Mouse (Mus musculus) monocyte, adult 59 days (primary cell): ENCODE measurements around the gene Phlda2. TPM values are rescaled to one million over a fixed set of nuclear protein-coding genes. Genes with fewer than 3 reads are reported as not detected.

Source experiments
- total RNA-seq, 2 experiments: library from RNA; stranded (reverse); gene quantifications; one replicate each; pipeline ENCODE4 v1.2.4; 2023

Gene Phlda2
- not detected for total RNA-seq

DNA sequence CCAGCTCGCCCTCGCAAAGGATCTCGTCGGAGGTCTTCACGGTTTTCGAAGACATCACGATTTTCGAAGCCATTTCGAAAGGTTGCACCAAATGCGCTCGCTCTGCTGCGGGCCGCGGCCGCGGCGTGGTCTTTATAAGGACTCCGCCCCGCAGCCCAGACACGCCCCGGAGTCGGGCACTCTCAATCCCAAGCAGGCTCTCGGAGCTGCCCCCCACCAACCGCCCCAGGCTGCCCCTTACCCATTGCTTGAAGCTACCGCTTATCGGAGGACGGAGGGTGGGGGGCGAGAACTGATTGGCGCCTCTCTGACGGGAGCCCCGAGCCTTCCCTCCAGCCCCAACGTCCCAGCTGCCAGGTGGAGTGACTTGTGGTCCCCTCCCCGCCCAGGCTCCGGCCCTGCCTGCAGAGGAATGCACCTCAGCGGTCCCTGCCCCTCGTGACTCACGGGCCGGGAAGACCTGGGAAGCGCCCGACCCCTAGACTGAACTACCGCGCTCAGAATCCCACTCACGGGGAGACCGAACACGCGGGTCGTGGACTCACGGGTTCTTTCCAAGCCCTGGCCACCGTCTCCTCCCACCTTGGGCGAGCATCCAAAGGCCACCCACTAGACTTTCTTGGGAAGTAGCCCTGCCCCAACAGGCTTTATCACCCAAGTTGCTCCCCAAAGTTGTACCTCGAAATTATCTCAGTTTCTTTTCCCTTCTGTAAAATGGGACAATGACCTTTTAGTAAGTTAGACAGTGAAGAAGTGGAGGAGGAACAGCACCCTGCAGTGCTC, at the start of gene Phlda2:
TSS of gene Phlda2 (minus strand) at position 733 of the 783 bp plus-strand sequence.

DNA sequence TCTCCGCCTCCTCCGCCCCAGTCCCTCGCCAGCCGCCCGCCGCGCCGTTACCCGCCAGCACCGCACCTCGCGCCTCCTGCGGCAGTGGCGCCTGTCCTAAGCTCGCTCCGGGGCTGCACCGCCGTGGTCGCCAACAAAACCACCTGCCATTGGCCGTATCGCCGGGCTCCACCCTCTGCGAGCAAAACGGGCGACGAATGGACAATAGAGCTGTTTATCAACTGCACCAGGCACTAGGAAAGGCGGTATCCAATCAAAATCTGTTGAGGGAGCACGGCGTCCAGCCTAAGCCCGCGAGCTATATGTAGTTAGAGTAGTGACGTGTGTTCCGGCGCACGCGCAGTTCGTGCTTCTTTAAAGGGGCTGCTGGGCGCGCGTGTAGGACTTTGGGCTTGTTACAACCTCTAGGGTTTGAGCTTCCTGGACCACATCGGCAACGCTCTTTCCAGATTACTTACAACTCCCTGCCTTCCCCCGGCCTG, 46.1 kb upstream of the Phlda2 start, which contains the start of gene Nap1l4:
TSS of gene Nap1l4 (minus strand) at position 131 of the 482 bp plus-strand sequence.

DNA sequence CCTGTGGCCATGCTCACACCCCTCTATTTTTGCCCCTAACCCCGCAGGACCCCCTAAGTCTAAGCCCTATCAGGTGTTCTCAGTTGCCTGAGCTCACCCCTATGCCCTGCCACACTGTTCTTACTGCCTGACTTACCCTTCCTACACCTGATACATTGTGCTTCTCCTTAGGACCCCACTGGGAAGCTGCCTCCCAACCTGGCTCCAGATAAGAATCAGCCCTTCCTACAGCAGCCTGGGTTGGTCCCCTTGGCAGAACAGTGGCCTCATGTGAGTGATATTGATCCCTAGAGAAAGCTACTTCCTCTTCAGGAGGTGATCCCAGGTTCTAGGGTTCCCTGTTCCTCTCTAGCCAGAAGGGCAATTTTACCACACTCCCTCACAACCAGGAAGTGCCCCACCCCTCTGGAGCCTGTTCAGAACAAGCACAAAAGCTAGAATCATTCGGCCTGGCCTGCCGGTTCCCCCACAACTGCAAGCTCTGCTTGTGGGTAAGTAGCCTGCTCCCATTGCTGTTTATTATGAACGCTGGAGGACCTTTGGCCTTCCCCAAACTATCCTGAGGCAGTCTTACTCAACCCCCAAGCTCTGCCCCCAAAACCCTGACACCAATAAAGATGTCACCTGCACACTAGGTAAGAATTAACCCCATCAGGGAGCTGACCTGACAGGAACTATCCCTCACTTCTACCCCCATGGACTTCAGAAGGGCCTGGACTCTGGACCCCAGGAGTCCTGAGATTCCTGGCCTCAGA, 29.4 kb downstream of the Phlda2 start, which contains the start of gene Slc22a18:
TSS of gene Slc22a18 (plus strand) at position 390 of the 755 bp plus-strand sequence.

DNA sequence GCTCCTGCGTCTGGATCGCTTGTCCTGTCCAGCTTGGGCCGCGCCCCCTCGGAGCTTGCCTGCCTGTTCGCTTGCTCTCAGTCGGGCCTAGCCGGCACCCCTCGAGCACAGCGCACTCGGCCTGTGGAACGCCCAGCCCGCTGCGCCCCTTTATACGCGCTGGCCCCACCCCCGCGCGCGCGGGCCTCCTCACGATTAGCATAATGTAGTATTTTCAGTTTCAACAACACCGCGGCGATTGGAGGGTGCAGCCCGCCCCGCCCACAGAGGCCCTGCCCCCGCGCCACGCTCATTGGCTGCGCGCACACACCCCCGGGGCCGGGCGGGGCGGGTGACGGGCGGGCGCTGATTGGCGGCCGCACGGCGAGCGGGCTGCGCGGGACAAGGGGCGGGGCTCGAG, 42.1 kb downstream of the Phlda2 start, which contains the start of gene Cdkn1c:
TSS of gene Cdkn1c (minus strand) at position 177 of the 400 bp plus-strand sequence.

Other genes starting within 250 kb of the Phlda2 start
- gene Cdkn1c, start 42.1 kb downstream of the Phlda2 start, total RNA-seq = 1 to 10 TPM in 1 of 2 experiments, under 1 TPM in 1; 0.68 to 2.9 TPM
- 1 to 10 TPM; 1.0 to 2.0 TPM for gene Slc22a18, start 29.4 kb downstream of the Phlda2 start, total RNA-seq
- gene Nap1l4, start 46.0 kb upstream of the Phlda2 start, total RNA-seq = 10 to 100 TPM; 94.3 to 97.5 TPM
- gene Cars, start 96.9 kb upstream of the Phlda2 start, total RNA-seq = 10 to 100 TPM; 26.2 to 29.8 TPM
- gene Tnfrsf26, start 125.6 kb upstream of the Phlda2 start, total RNA-seq = 1 to 10 TPM; 2.4 TPM
- 1 to 10 TPM; 2.5 to 3.2 TPM for gene Tnfrsf22, start 146.5 kb upstream of the Phlda2 start, total RNA-seq
- 1 to 10 TPM; 3.6 TPM for gene Tnfrsf23, start 182.7 kb upstream of the Phlda2 start, total RNA-seq